Comparison of ENCODE assay signal across 26 mouse cellular contexts in the genomic region with DNA sequence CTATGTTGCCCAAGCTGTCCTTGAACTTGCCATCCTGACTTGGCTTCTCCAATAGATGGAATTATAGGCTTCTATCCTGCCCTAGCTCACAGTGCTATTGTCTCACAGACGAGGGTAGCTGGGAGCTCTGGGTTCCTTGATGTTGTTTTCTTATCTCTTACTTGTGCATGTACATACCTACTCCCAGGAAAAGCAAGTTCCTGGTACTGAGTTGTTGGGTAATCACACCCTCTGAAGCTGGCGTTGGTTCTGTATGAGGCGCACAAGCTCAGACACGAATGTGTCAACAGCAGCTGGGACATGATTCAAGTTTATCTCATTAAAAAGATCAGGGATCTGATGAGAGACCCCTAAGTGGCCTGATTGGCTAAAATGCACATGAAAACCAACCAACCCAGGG. TPM values are rescaled to one million over a fixed set of nuclear protein-coding genes. Genes with fewer than 3 reads are reported as not detected.
DNase-seq lines count a peak whose midpoint lies in the region; TF ChIP-seq lines count a peak whose summit lies in the region.
"Had no signal": no experiment of that assay in that cellular context is flagged by ENCODE, and none has a peak within 500 bp of the region (broad histone marks: within the 10 kb centered on the region; RNA-seq: fewer than 3 reads in every experiment).

No protein-coding gene starts in this region.

- no peak for DNase-seq in left cerebral cortex, adult 2 months (ENCODE audit: extremely low spot score in 1 of 2, low spot score in 2 of 2)
- DNase-seq in left cerebral cortex, adult 9 months (ENCODE audit: low spot score in 2 of 2): no peak
- peak; percentile 39 for DNase-seq in urinary bladder, postnatal 14 days (ENCODE audit: low spot score)
- DNase-seq in urinary bladder, postnatal 10 days (ENCODE audit: low spot score): no peak
- DNase-seq in right cerebral cortex, postnatal 25 days: no peak
- DNase-seq in thymus, postnatal 14 days: no peak
- DNase-seq: adrenal gland, adult 8-10 months; adrenal gland, postnatal 14 days; adrenal gland, postnatal 36 days; B cell, adult 2 months; cerebellum, adult 11 months; cerebellum, adult 18-20 months; cerebellum, adult 8-10 months; cerebellum, adult 9-11 months; cerebellum, postnatal 14 days; cerebellum, postnatal 36 days; embryo, embryonic 11 days had no signal

- WGBS in olfactory bulb, adult 2 months: 65% methylated on average over 4 of the region's 4 CpGs

- TF ChIP-seq CTCF in left cerebral cortex, adult 2 months (IDR thresholded peaks at IDR 0.05): no peak
- no peak for TF ChIP-seq CTCF in olfactory bulb, adult 2 months (IDR thresholded peaks at IDR 0.05; ENCODE audit: insufficient read depth, low read depth, low read length)

- intact Hi-C loops in left cerebral cortex, adult 2 months (cut with DNase I): no loop called here

- H3K4me1 ChIP-seq in olfactory bulb, adult 2 months (ENCODE audit: control insufficient read depth, insufficient read depth, low read length): peaks cover 5% of the 10 kb centered on the region; the same call in 1 of the 2 replicates
- H3K4me1 ChIP-seq: embryonic facial prominence, embryonic 15.5 days; forebrain, embryonic 13.5 days; forebrain, embryonic 15.5 days had no signal

- peak overlapping the region; percentile 41; the same call in 1 of the 2 replicates for H3K27ac ChIP-seq in left cerebral cortex, adult 2 months
- H3K27ac ChIP-seq in olfactory bulb, adult 2 months (ENCODE audit: insufficient read depth, low read depth, low read length): 0 out of 2 replicates have a peak overlapping the region, but pooled peaks have one; percentile 27
- H3K27ac ChIP-seq: embryonic facial prominence, embryonic 13.5 days; embryonic facial prominence, embryonic 15.5 days; forebrain, embryonic 13.5 days; forebrain, embryonic 15.5 days had no signal

- H3K4me3 ChIP-seq in left cerebral cortex, adult 2 months: no peak overlapping the region
- H3K4me3 ChIP-seq in olfactory bulb, adult 2 months (ENCODE audit: insufficient read depth, low read depth, low read length): no peak overlapping the region
- H3K4me3 ChIP-seq: embryonic facial prominence, embryonic 13.5 days; embryonic facial prominence, embryonic 15.5 days; erythroblast, embryonic 14.5 days; forebrain, embryonic 13.5 days; forebrain, embryonic 15.5 days had no signal

- no peak for TF ChIP-seq POLR2A in olfactory bulb, adult 2 months (IDR thresholded peaks at IDR 0.05; ENCODE audit: insufficient read depth, low read depth, low read length)

RNA-seq across cellular contexts. Expression of gene H1fx, which starts 22.0 kb away (rescaled TPM):
- 10 to 100 TPM; 56.4 to 66.3 TPM for total RNA-seq in left cerebral cortex, adult 2 months (2021)
- polyA plus RNA-seq in olfactory bulb, adult 2 months (2012; ENCODE audit: insufficient read depth, insufficient read length, low replicate concordance, missing spikeins): not detected in 2 replicates
- total RNA-seq: G1E had no signal
- polyA plus RNA-seq: activated CD4-positive, CD25-positive, alpha-beta regulatory T cell, adult 4 months; CD4-positive, CD25-positive, alpha-beta regulatory T cell, adult 4 months; G1E had no signal

RNA-seq across cellular contexts. Expression of gene Rab7, which starts 41.6 kb away (rescaled TPM):
- total RNA-seq in left cerebral cortex, adult 2 months (2021): 100 to 1,000 TPM; 314 to 317 TPM
- polyA plus RNA-seq in olfactory bulb, adult 2 months (2012; ENCODE audit: insufficient read depth, insufficient read length, low replicate concordance, missing spikeins): 304 TPM in 1 of 2 replicates, not detected in the other
